Mouse (Mus musculus): Measurements from ENCODE around the gene Bcat1.

Bcat1 gene

GRCm38 (mm10) chr6:145009859-145010818 is 65.8 kb downstream of the Bcat1 start:
- DNase-seq (ENCODE audit: low spot score) = no peak

GRCm38 (mm10) chr6:145003459-145003858 is 72.5 kb downstream of the Bcat1 start:
- DNase-seq (ENCODE audit: low spot score) = no peak

- DNase-seq (ENCODE audit: low spot score) = no peak
These were observed 73.7 kb downstream of the Bcat1 start for GRCm38 (mm10) chr6:145002094-145002936.

GRCm38 (mm10) chr6:145001493-145001892 is 74.5 kb downstream of the Bcat1 start:
- no peak for DNase-seq (ENCODE audit: low spot score)

GRCm38 (mm10) chr6:144997229-144997628 is 78.8 kb downstream of the Bcat1 start:
- DNase-seq (ENCODE audit: low spot score) = no peak

- DNase-seq (ENCODE audit: low spot score) = no peak
These were observed 83.9 kb downstream of the Bcat1 start for GRCm38 (mm10) chr6:144992111-144992510.

- DNase-seq (ENCODE audit: low spot score) = no peak
These were observed 86.8 kb downstream of the Bcat1 start for GRCm38 (mm10) chr6:144989193-144989592.

GRCm38 (mm10) chr6:144987676-144988075 is 88.3 kb downstream of the Bcat1 start:
- no peak for DNase-seq (ENCODE audit: low spot score)

GRCm38 (mm10) chr6:144987216-144987615 is 88.8 kb downstream of the Bcat1 start:
- DNase-seq (ENCODE audit: low spot score) = no peak

GRCm38 (mm10) chr6:144984221-144984620 is 91.8 kb downstream of the Bcat1 start:
- no peak for DNase-seq (ENCODE audit: low spot score)

GRCm38 (mm10) chr6:144982093-144982492 is 93.9 kb downstream of the Bcat1 start:
- DNase-seq (ENCODE audit: low spot score) = no peak

- DNase-seq (ENCODE audit: low spot score) = no peak
These were observed 103.6 kb downstream of the Bcat1 start for GRCm38 (mm10) chr6:144972351-144972750.

- DNase-seq (ENCODE audit: low spot score) = no peak
These were observed 105.1 kb downstream of the Bcat1 start for GRCm38 (mm10) chr6:144970900-144971299.

GRCm38 (mm10) chr6:144967536-144967935 is 108.4 kb downstream of the Bcat1 start:
- no peak for DNase-seq (ENCODE audit: low spot score)

GRCm38 (mm10) chr6:144964205-144964604 is 111.8 kb downstream of the Bcat1 start:
- DNase-seq (ENCODE audit: low spot score) = no peak

- no peak for DNase-seq (ENCODE audit: low spot score)
These were observed 112.8 kb downstream of the Bcat1 start for GRCm38 (mm10) chr6:144963156-144963555.

- DNase-seq (ENCODE audit: low spot score) = no peak
These were observed 114.0 kb downstream of the Bcat1 start for GRCm38 (mm10) chr6:144962013-144962354.

GRCm38 (mm10) chr6:144961253-144962012 is 114.6 kb downstream of the Bcat1 start:
- DNase-seq (ENCODE audit: low spot score) = no peak

GRCm38 (mm10) chr6:144955887-144956547 is 120.0 kb downstream of the Bcat1 start:
- no peak for DNase-seq (ENCODE audit: low spot score)

- no peak for DNase-seq (ENCODE audit: low spot score)
These were observed 123.1 kb downstream of the Bcat1 start for GRCm38 (mm10) chr6:144952885-144953284.
